Mouse (Mus musculus): Measurements from ENCODE around the gene Utp14a. TPM values are rescaled to one million over a fixed set of nuclear protein-coding genes. Genes with fewer than 3 reads are reported as not detected.

Utp14a gene
- polyA plus RNA-seq, 1 experiment, result 29.3 TPM

- Histone ChIP-seq H3K27ac (ENCODE audit: insufficient read depth, low read length) (peak overlapping the region; percentile 45), H3K4me3 (ENCODE audit: insufficient read depth, low read length) (peak overlapping the region; percentile 85), H3K4me1 (ENCODE audit: control insufficient read depth, insufficient read depth, low read length) (no peaks in the 10 kb centered on the region)
- TF ChIP-seq CTCF (IDR thresholded peaks at IDR 0.05; ENCODE audit: borderline replicate concordance, insufficient read depth, low read length) (no peak), POLR2A (IDR thresholded peaks at IDR 0.05; ENCODE audit: low read depth, low read length) (no peak)
These were observed 349 bp downstream of the Utp14a start for GRCm38 (mm10) chrX:48257011-48257410.

- H3K27ac ChIP-seq (ENCODE audit: insufficient read depth, low read length), result no peak overlapping the region
- no peak for TF ChIP-seq POLR2A (IDR thresholded peaks at IDR 0.05; ENCODE audit: low read depth, low read length)
- no peak for TF ChIP-seq CTCF (IDR thresholded peaks at IDR 0.05; ENCODE audit: borderline replicate concordance, insufficient read depth, low read length)
These were observed 15.0 kb downstream of the Utp14a start for GRCm38 (mm10) chrX:48271671-48272070.

GRCm38 (mm10) chrX:48274634-48275033, 18.0 kb downstream of the Utp14a start:
- no peak overlapping the region for H3K4me3 ChIP-seq (ENCODE audit: insufficient read depth, low read length)
- H3K4me1 ChIP-seq (ENCODE audit: control insufficient read depth, insufficient read depth, low read length), result no peaks in the 10 kb centered on the region
- no peak overlapping the region for H3K27ac ChIP-seq (ENCODE audit: insufficient read depth, low read length)
- TF ChIP-seq POLR2A (IDR thresholded peaks at IDR 0.05; ENCODE audit: low read depth, low read length) (no peak), CTCF (IDR thresholded peaks at IDR 0.05; ENCODE audit: borderline replicate concordance, insufficient read depth, low read length) (no peak)

More at GRCm38 (mm10) chrX:48271671-48272070, 15.0 kb downstream of the Utp14a start:
- no peaks in the 10 kb centered on the region for H3K4me1 ChIP-seq (ENCODE audit: control insufficient read depth, insufficient read depth, low read length)
- H3K4me3 ChIP-seq (ENCODE audit: insufficient read depth, low read length), result no peak overlapping the region

GRCm38 (mm10) chrX:48278103-48278502, 21.4 kb downstream of the Utp14a start:
- Histone ChIP-seq H3K4me3 (ENCODE audit: insufficient read depth, low read length) (no peak overlapping the region), H3K4me1 (ENCODE audit: control insufficient read depth, insufficient read depth, low read length) (no peaks in the 10 kb centered on the region), H3K27ac (ENCODE audit: insufficient read depth, low read length) (no peak overlapping the region)
- TF ChIP-seq CTCF (IDR thresholded peaks at IDR 0.05; ENCODE audit: borderline replicate concordance, insufficient read depth, low read length), result no peak
- no peak for TF ChIP-seq POLR2A (IDR thresholded peaks at IDR 0.05; ENCODE audit: low read depth, low read length)

- no peaks in the 10 kb centered on the region for H3K4me1 ChIP-seq (ENCODE audit: control insufficient read depth, insufficient read depth, low read length)
- H3K4me3 ChIP-seq (ENCODE audit: insufficient read depth, low read length), result peak overlapping the region; percentile 74
- H3K27ac ChIP-seq (ENCODE audit: insufficient read depth, low read length), result peak overlapping the region; percentile 98
- TF ChIP-seq POLR2A (IDR thresholded peaks at IDR 0.05; ENCODE audit: low read depth, low read length) (no peak), CTCF (IDR thresholded peaks at IDR 0.05; ENCODE audit: borderline replicate concordance, insufficient read depth, low read length) (no peak)
These were observed 27.8 kb downstream of the Utp14a start for GRCm38 (mm10) chrX:48284386-48285005.

GRCm38 (mm10) chrX:48285006-48285650, 28.5 kb downstream of the Utp14a start:
- H3K27ac ChIP-seq (ENCODE audit: insufficient read depth, low read length), result peak overlapping the region; percentile 98
- no peaks in the 10 kb centered on the region for H3K4me1 ChIP-seq (ENCODE audit: control insufficient read depth, insufficient read depth, low read length)
- peak overlapping the region; percentile 74 for H3K4me3 ChIP-seq (ENCODE audit: insufficient read depth, low read length)
- TF ChIP-seq POLR2A (IDR thresholded peaks at IDR 0.05; ENCODE audit: low read depth, low read length), result peak; percentile 67
- TF ChIP-seq CTCF (IDR thresholded peaks at IDR 0.05; ENCODE audit: borderline replicate concordance, insufficient read depth, low read length), result no peak

GRCm38 (mm10) chrX:48285651-48286021, 29.0 kb downstream of the Utp14a start:
- Histone ChIP-seq H3K4me1 (ENCODE audit: control insufficient read depth, insufficient read depth, low read length) (no peaks in the 10 kb centered on the region), H3K4me3 (ENCODE audit: insufficient read depth, low read length) (peak overlapping the region; percentile 53), H3K27ac (ENCODE audit: insufficient read depth, low read length) (no peak overlapping the region)
- no peak for TF ChIP-seq CTCF (IDR thresholded peaks at IDR 0.05; ENCODE audit: borderline replicate concordance, insufficient read depth, low read length)
- 0 out of 2 replicates have a peak, but pooled peaks have one; percentile 28 for TF ChIP-seq POLR2A (IDR thresholded peaks at IDR 0.05; ENCODE audit: low read depth, low read length)

- no peaks in the 10 kb centered on the region for H3K4me1 ChIP-seq (ENCODE audit: control insufficient read depth, insufficient read depth, low read length)
- no peak overlapping the region for H3K4me3 ChIP-seq (ENCODE audit: insufficient read depth, low read length)
- H3K27ac ChIP-seq (ENCODE audit: insufficient read depth, low read length), result no peak overlapping the region
- TF ChIP-seq CTCF (IDR thresholded peaks at IDR 0.05; ENCODE audit: borderline replicate concordance, insufficient read depth, low read length) (no peak), POLR2A (IDR thresholded peaks at IDR 0.05; ENCODE audit: low read depth, low read length) (no peak)
These were observed 29.8 kb downstream of the Utp14a start for GRCm38 (mm10) chrX:48286488-48286887.

- Histone ChIP-seq H3K4me3 (ENCODE audit: insufficient read depth, low read length) (no peak overlapping the region), H3K4me1 (ENCODE audit: control insufficient read depth, insufficient read depth, low read length) (no peaks in the 10 kb centered on the region), H3K27ac (ENCODE audit: insufficient read depth, low read length) (no peak overlapping the region)
- no peak for TF ChIP-seq POLR2A (IDR thresholded peaks at IDR 0.05; ENCODE audit: low read depth, low read length)
- TF ChIP-seq CTCF (IDR thresholded peaks at IDR 0.05; ENCODE audit: borderline replicate concordance, insufficient read depth, low read length), result no peak
These were observed 31.3 kb downstream of the Utp14a start for GRCm38 (mm10) chrX:48288008-48288407.

GRCm38 (mm10) chrX:48291413-48291812, 34.8 kb downstream of the Utp14a start:
- TF ChIP-seq POLR2A (IDR thresholded peaks at IDR 0.05; ENCODE audit: low read depth, low read length) (no peak), CTCF (IDR thresholded peaks at IDR 0.05; ENCODE audit: borderline replicate concordance, insufficient read depth, low read length) (no peak)
- no peaks in the 10 kb centered on the region for H3K4me1 ChIP-seq (ENCODE audit: control insufficient read depth, insufficient read depth, low read length)
- no peak overlapping the region for H3K4me3 ChIP-seq (ENCODE audit: insufficient read depth, low read length)
- no peak overlapping the region for H3K27ac ChIP-seq (ENCODE audit: insufficient read depth, low read length)
